Mouse (Mus musculus) intestine, embryonic 15.5 days (tissue): ENCODE results near the gene Dcst2. TPM values are rescaled to one million over a fixed set of nuclear protein-coding genes. Genes with fewer than 3 reads are reported as not detected.

Experiments used
- ATAC-seq: fragments of 200-750 bp; cut with Nextera tagmentation; 2 replicates; pipeline ENCODE4 v1.8.0; 2017; ENCODE audit warnings: moderate TSS enrichment, moderate library complexity
- H3K27ac ChIP-seq: fragments of 300-500 bp; sonication (generic); 2 replicates; pipeline ENCODE4 v1.5.1; 2015; ENCODE audit warnings: mild to moderate bottlenecking, inconsistent platforms
- H3K27me3 ChIP-seq: fragments of 300-500 bp; sonication (generic); replicated peaks from 2 replicates; pipeline ENCODE4 v1.6.1; 2015; ENCODE audit warnings: inconsistent platforms
- H3K36me3 ChIP-seq: fragments of 300-500 bp; sonication (generic); 2 replicates; pipeline ENCODE4 v1.6.1; 2015; ENCODE audit warnings: inconsistent platforms
- H3K4me1 ChIP-seq: fragments of 300-500 bp; sonication (generic); replicated peaks from 2 replicates; pipeline ENCODE4 v1.6.1; 2015; ENCODE audit warnings: inconsistent platforms
- H3K4me2 ChIP-seq: fragments of 300-500 bp; sonication (generic); replicated peaks from 2 replicates; pipeline ENCODE4 v1.6.1; 2015; ENCODE audit warnings: mild to moderate bottlenecking, inconsistent platforms
- H3K4me3 ChIP-seq: fragments of 300-500 bp; sonication (generic); replicated peaks from 2 replicates; pipeline ENCODE4 v1.5.1; 2015; ENCODE audit warnings: inconsistent platforms
- H3K9ac ChIP-seq: fragments of 300-500 bp; sonication (generic); 2 replicates; pipeline ENCODE4 v1.6.1; 2015; ENCODE audit warnings: inconsistent platforms
- H3K9me3 ChIP-seq: fragments of 300-500 bp; sonication (generic); 2 replicates; pipeline ENCODE4 v1.6.1; 2016; ENCODE audit warnings: inconsistent platforms
- WGBS: fragments of 180-500 bp; shearing (Covaris S2); methylation state at CpG from one replicate; pipeline ENCODE4 v1.1.7; 2015; 5-methylcytosine and 5-hydroxymethylcytosine counted together
- polyA plus RNA-seq: library from polyadenylated mRNA; unstranded; fragments of >200 nt; fragmentation: Nextera tagmentation; extraction: Ambion mirVana; gene quantifications from 2 replicates; pipeline ENCODE4 v1.2.1, GENCODE M21; 2015

Dcst2 gene
- polyA plus RNA-seq, 1 experiment from 2014 or later, result 1.5 TPM

DNA sequence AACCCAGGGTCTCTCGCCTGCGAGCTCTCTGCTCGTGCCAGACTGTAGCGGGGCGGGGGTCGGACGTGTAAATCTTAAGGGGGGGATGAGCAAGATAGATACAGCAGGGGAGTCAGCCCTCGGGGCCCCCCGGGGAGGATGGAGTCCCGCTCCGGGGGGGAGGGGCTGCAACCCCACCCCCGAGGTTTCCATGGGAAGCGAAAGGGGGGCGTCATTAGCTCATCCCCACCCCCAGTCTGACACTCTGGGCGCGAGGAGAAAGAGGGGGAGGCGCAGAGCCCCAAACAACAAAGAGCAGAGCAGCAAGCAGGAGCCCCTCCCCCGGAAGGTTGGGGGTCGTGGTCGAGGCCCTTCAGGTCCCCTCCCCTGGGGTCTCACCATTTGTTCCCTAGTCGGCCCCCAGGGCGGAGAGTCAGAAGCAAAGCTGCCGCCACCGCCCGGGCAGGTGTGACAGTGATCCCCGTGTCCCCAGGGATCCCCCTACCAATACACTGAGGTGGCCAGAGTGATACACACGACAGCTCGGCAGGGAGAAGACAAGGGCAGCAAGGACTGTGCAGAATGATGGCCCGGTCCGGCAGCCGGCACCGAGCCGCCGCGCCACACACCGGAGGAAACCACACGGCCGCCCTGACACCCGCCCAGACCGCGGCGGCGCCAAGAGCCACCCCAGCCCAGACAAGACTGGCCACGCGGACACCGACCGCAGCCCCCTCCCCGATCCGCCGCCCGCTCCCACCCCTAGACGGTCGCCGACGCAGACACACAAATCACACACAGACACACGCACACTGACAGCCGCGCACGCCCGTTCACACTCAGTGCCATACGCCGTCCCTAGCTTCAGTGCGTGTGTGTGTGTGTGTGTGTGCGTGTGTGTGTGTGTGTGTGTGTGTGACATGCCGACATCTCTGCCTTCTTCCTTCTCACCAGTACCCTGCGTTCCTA is 40.3 kb upstream of the Dcst2 start:
- no peaks in the 10 kb centered on the region for H3K36me3 ChIP-seq
- 2% methylated on average over 65 of the region's 66 CpGs for WGBS
- peaks cover 43% of the 10 kb centered on the region for H3K4me1 ChIP-seq
- H3K9ac ChIP-seq, result peak overlapping the region; percentile 57
- no peaks in the 10 kb centered on the region for H3K9me3 ChIP-seq
- peaks cover 43% of the 10 kb centered on the region for H3K27me3 ChIP-seq
- peak overlapping the region; percentile 44; the same call in 1 of the 2 replicates for H3K27ac ChIP-seq
- H3K4me2 ChIP-seq, result peak overlapping the region; percentile 98
- no peak for ATAC-seq
- peak overlapping the region; percentile 61 for H3K4me3 ChIP-seq

DNA sequence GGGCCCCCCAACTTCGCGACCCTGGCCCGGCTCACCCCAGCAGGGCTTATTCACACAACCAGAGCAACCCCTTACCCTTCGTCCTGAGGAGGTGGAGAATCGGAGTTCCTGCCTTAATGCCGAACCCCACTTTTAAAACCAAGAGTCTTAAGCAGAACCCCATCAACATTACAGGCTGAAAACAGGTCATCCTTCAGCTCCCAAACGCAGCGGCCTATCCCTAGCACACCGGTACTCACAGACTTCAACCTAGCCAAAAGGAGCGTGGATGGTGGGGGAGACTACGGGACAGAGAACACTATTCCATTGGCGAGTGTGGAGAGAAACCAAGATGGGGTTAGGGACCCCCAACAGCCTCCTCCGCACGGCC is 39.7 kb upstream of the Dcst2 start:
- peak overlapping the region; percentile 98 for H3K4me2 ChIP-seq
- H3K36me3 ChIP-seq, result no peaks in the 10 kb centered on the region
- H3K27me3 ChIP-seq, result peaks cover 43% of the 10 kb centered on the region
- H3K9ac ChIP-seq, result peak overlapping the region; percentile 57
- peak overlapping the region; percentile 40; the same call in 1 of the 2 replicates for H3K27ac ChIP-seq
- H3K4me1 ChIP-seq, result peaks cover 39% of the 10 kb centered on the region
- peak overlapping the region; percentile 61 for H3K4me3 ChIP-seq
- WGBS, result 0% methylated on average over 14 of the region's 14 CpGs
- ATAC-seq, result 0 out of 2 replicates have a peak, but pooled peaks have one; percentile 0
- no peaks in the 10 kb centered on the region for H3K9me3 ChIP-seq

DNA sequence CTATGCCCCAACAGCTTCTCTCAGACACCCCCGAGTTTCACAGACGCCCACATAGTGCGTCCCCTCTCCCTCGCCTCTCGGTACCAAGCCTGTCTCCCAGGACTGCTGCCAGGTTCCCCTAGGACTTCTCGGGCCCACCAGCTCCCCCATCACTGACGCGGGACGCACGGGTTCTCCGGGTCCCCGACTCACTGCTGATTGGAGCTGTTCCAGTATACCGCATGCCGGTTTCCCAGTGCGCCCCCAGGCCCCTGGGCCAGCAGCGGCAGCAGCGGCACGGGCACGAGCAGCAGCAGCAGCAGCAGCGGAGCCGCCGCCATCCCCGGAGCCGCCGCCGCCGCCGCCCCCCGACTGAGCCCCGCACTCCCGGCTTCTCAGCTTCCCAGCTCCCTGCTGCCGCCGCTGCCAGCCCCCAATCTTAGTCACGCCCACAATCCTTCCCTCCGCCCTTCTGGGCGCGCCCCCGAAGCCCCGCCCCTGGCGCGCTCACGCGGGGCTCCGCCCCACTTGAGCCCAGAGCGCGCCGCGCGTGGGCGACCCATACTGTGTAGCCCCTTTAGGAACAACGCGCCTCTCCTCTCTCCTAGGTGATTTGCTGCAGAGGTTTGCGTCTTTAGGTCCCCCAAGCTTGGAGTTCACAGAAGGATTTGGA is 39.1 kb upstream of the Dcst2 start, which contains the start of gene Efna3:
Gene Efna3, minus strand, starts transcription at position 452 of the 652 bp plus-strand sequence.
- Histone ChIP-seq H3K27me3 (peaks cover 43% of the 10 kb centered on the region), H3K4me3 (peak within 1 kb of the TSS; percentile 61), H3K27ac (peak within 1 kb of the TSS; percentile 40; the same call in 1 of the 2 replicates), H3K9me3 (no peaks in the 10 kb centered on the region), H3K4me1 (peaks cover 36% of the 10 kb centered on the region), H3K4me2 (peak within 1 kb of the TSS; percentile 98), H3K36me3 (no peaks in the 10 kb centered on the region), H3K9ac (peak within 1 kb of the TSS; percentile 57)
- 1% methylated on average over 53 of the region's 53 CpGs for WGBS
- peak; percentile 57 for ATAC-seq

DNA sequence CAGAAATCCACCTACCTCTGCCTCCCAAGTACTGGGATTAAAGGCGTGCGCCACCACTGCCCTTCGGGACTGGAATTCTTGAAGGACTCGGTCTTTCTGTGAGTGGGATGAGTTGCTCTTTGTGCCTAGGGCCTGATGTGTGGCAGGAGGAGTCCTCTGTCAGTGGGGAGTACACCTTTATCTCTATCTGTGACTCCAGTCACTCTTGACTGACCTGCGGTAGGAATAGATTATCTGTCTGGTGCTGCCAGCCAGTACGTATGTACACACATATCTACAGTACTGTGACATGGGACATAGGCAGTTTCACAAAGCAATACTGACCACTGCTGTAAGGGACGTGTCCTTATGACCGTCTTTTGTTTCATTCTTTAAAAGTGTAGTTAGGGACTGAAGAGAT is 35.9 kb upstream of the Dcst2 start:
- Histone ChIP-seq H3K9me3 (no peaks in the 10 kb centered on the region), H3K9ac (no peak overlapping the region), H3K4me2 (no peak overlapping the region), H3K36me3 (no peaks in the 10 kb centered on the region), H3K27me3 (peaks cover 14% of the 10 kb centered on the region; the same call in 1 of the 2 replicates), H3K27ac (no peak overlapping the region), H3K4me1 (peaks cover 31% of the 10 kb centered on the region), H3K4me3 (no peak overlapping the region)
- no peak for ATAC-seq
- 94% methylated on average over 8 of the region's 8 CpGs for WGBS

DNA sequence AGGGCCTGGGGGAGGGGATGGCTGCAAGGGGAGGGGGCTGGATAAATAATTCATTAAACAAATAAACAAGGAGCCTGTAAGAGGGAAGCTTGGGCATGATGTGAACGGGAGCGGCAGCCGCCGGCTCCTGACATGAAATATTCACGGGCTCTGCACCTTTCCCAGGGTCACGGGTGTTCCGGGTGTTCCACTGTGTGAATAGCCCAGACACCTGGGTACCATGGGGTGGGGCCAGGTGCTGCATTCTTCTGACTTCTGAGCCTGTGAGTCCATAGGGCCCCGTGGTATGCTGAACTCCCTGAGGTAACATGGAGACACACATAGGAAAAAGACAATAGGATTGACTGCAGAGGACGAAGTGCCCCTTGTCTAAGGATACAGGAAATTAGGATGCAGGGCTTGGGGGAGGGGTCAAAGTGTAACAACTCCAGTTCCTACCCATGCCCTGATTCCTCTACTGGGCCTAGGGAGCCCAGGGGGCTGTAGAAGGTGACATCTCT is 34.4 kb upstream of the Dcst2 start:
- peaks cover 29% of the 10 kb centered on the region for H3K4me1 ChIP-seq
- no peaks in the 10 kb centered on the region for H3K9me3 ChIP-seq
- 0 out of 2 replicates have a peak, but pooled peaks cover 2% of the 10 kb centered on the region for H3K27me3 ChIP-seq
- H3K4me3 ChIP-seq, result no peak overlapping the region
- H3K9ac ChIP-seq, result no peak overlapping the region
- 39% methylated on average over 9 of the region's 9 CpGs for WGBS
- no peak overlapping the region for H3K27ac ChIP-seq
- H3K4me2 ChIP-seq, result no peak overlapping the region
- ATAC-seq, result no peak
- no peaks in the 10 kb centered on the region for H3K36me3 ChIP-seq

DNA sequence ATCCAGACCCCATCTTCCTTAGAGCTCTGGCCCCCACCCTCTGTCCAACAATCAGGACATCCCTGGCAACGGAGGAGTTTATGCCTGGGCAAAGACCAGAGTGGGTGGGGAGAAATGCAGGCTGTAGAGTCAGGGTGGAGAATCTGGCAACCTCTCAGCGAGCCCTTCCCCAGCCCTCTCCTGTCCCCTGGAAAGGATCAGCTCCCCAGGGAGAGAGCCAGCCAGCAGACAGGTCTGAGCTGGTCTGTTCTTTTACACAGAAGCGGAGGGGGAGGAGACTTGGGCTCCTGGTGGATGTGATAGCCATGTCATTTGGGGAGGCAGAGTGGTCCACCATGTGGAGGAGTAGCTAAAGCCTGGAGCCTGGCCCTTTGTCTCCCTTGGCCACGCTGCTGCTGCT is 33.2 kb upstream of the Dcst2 start:
- Histone ChIP-seq H3K27me3 (no peaks in the 10 kb centered on the region), H3K9ac (no peak overlapping the region), H3K27ac (no peak overlapping the region), H3K4me3 (no peak overlapping the region), H3K4me1 (peaks cover 38% of the 10 kb centered on the region), H3K36me3 (no peaks in the 10 kb centered on the region), H3K4me2 (peak overlapping the region; percentile 28; the same call in 1 of the 2 replicates), H3K9me3 (no peaks in the 10 kb centered on the region)
- peak; percentile 37 for ATAC-seq
- 11% methylated on average over 4 of the region's 4 CpGs for WGBS

DNA sequence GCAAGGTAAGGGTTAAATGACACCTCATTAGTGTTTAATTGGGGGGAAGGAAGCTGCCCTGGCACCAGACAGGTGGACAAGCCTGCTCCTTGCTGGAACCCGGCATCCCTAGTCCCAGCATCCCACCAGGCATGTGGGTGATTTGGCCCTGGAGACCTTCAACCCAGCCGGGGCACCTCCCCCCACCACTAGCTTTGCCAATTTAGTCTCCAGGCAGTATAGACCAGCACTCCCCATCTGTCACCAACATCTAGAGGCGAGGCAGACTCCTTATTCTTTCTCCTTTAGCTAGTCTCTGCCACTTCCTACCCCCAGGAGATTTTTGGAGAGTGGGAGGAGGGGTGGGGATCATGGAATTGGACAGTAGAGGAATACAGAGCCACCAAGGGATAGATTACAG is 31.4 kb upstream of the Dcst2 start:
- no peak overlapping the region for H3K27ac ChIP-seq
- no peaks in the 10 kb centered on the region for H3K9me3 ChIP-seq
- WGBS, result 64% methylated on average over 3 of the region's 3 CpGs
- no peak overlapping the region for H3K4me2 ChIP-seq
- H3K4me3 ChIP-seq, result no peak overlapping the region
- peaks cover 13% of the 10 kb centered on the region for H3K36me3 ChIP-seq
- H3K9ac ChIP-seq, result no peak overlapping the region
- no peaks in the 10 kb centered on the region for H3K27me3 ChIP-seq
- ATAC-seq, result no peak
- H3K4me1 ChIP-seq, result peaks cover 38% of the 10 kb centered on the region

DNA sequence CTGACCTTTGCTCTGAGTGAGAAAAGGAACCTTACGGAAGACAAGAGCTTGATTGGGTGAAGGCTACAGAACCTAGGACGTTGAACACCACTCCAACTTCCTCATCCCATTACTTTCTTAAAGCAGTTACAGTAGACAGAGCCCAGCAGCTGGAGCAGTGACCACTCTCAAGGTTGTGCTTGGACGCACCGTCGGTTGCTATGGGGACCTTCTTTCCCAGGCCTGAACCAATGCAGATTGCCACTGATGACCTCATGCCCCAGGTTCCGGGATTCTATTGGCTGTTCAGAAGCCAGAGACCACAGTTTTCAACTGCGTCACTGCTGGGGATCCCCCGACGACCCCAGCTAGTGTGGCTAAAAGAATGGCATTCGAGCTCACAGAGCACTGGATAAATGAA is 30.8 kb upstream of the Dcst2 start:
- Histone ChIP-seq H3K9ac (no peak overlapping the region), H3K9me3 (no peaks in the 10 kb centered on the region), H3K27me3 (no peaks in the 10 kb centered on the region), H3K4me1 (peaks cover 38% of the 10 kb centered on the region), H3K27ac (no peak overlapping the region), H3K36me3 (peaks cover 13% of the 10 kb centered on the region), H3K4me2 (no peak overlapping the region), H3K4me3 (no peak overlapping the region)
- WGBS, result 23% methylated on average over 10 of the region's 10 CpGs
- no peak for ATAC-seq

DNA sequence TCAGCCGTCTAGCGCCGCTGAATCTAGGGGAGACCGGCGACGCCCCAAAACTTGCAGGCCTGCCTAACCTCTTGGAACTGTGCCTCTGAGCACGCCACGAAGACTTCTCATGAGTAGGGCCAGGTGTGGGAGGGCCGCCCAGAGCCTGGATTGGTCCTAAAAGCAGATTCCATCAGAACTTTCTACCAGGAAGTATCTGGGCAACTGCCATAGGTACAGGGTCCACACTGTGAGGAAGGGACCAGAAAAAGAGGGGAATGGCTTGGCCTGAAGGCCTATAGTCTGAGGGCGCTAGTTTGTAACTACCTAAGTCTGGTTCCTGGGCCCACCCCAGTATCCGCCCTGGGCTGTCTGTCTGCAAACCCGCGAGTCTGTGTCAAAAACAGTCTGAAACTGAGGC is 30.2 kb upstream of the Dcst2 start:
- Histone ChIP-seq H3K27ac (no peak overlapping the region), H3K4me3 (no peak overlapping the region), H3K4me2 (no peak overlapping the region), H3K4me1 (peaks cover 43% of the 10 kb centered on the region), H3K36me3 (peaks cover 13% of the 10 kb centered on the region), H3K9me3 (no peaks in the 10 kb centered on the region), H3K9ac (no peak overlapping the region), H3K27me3 (no peaks in the 10 kb centered on the region)
- peak; percentile 44 for ATAC-seq
- 61% methylated on average over 13 of the region's 13 CpGs for WGBS

DNA sequence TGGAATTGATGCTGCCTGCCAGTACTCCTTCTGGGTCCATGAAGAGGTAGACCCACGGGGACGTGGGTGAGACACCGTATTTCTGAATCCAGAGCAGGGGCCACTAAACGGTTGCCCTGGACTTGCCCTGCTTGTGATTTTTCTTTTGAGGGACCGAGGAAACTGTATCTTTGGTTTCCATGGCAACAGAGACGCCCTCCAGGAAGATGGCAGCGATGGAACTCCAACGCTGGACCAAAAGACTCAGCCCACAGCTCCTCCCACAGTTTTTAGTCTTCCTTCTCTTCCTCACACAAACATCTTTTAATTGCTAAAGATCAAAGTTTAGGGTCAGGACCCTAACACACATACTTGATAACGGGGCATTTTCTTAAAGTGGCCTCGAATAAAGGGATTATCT is 29.8 kb upstream of the Dcst2 start:
- H3K4me2 ChIP-seq, result no peak overlapping the region
- H3K4me3 ChIP-seq, result no peak overlapping the region
- peaks cover 47% of the 10 kb centered on the region for H3K4me1 ChIP-seq
- H3K9me3 ChIP-seq, result no peaks in the 10 kb centered on the region
- no peak for ATAC-seq
- WGBS, result 50% methylated on average over 10 of the region's 10 CpGs
- H3K27ac ChIP-seq, result no peak overlapping the region
- H3K9ac ChIP-seq, result no peak overlapping the region
- H3K27me3 ChIP-seq, result no peaks in the 10 kb centered on the region
- H3K36me3 ChIP-seq, result peaks cover 13% of the 10 kb centered on the region

DNA sequence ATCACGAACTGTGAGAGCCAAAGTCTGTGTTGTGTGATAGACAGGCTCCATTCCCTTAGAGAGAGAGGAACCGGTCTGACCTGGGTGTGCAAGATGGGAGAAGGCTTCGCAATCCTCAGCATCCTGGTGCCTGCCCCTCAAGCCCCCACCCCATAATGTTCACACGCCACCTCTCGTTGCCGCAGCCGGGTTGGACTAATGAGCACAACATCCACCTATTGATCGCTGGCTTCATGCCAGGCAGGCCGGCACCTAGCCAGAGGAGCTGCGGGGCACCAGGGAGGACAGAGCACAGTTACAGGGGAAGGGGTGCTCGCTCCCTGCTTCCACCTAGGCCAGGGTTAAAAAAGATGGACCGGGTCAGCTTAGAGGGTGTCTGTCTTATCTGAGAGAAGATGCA is 29.3 kb upstream of the Dcst2 start:
- peak; percentile 24 for ATAC-seq
- peaks cover 49% of the 10 kb centered on the region for H3K4me1 ChIP-seq
- H3K4me3 ChIP-seq, result no peak overlapping the region
- H3K9ac ChIP-seq, result no peak overlapping the region
- H3K9me3 ChIP-seq, result no peaks in the 10 kb centered on the region
- peaks cover 13% of the 10 kb centered on the region for H3K36me3 ChIP-seq
- no peaks in the 10 kb centered on the region for H3K27me3 ChIP-seq
- WGBS, result 40% methylated on average over 12 of the region's 12 CpGs
- no peak overlapping the region for H3K4me2 ChIP-seq
- no peak overlapping the region for H3K27ac ChIP-seq

DNA sequence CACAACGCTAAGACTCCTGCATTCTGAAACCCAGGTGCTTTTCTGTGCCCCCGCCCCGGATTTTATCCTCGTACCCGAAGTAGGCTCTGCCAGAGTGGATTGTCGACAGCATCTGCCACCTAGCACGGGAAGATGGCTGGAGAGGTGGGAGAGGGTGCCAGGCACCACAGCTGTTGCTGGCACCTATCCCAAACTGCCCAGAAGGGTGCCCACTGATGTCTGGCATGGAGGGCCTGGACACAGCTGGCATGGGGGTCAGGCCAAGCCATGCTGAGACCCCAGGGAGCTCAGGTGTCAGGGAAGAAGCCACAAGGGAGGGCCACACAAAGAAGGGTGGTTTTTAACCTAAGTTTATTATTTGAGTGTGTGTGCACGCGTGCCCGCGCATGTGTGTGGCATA is 28.7 kb upstream of the Dcst2 start:
- H3K9ac ChIP-seq, result no peak overlapping the region; the same call in 1 of the 2 replicates
- no peak overlapping the region for H3K27ac ChIP-seq
- 65% methylated on average over 11 of the region's 11 CpGs for WGBS
- H3K4me2 ChIP-seq, result no peak overlapping the region; the same call in 1 of the 2 replicates
- no peaks in the 10 kb centered on the region for H3K9me3 ChIP-seq
- H3K36me3 ChIP-seq, result peaks cover 13% of the 10 kb centered on the region
- peaks cover 49% of the 10 kb centered on the region for H3K4me1 ChIP-seq
- H3K27me3 ChIP-seq, result no peaks in the 10 kb centered on the region
- H3K4me3 ChIP-seq, result no peak overlapping the region
- no peak for ATAC-seq
